Mouse (Mus musculus): ENCODE results near the gene Trp73.

GRCm38 (mm10) chr4:154109850-154110243 lies 30.2 kb downstream of the Trp73 start:
- TF ChIP-seq CHD2 (IDR thresholded peaks at IDR 0.05; ENCODE audit: low read depth, low read length) (no peak), ZNF384 (IDR thresholded peaks at IDR 0.05; ENCODE audit: low read depth, low read length) (no peak)
